Comparison of ENCODE assay signal across 15 mouse cellular contexts in genomic region chr1:75407056-75407455, GRCm38 (mm10). TPM values are rescaled to one million over a fixed set of nuclear protein-coding genes. Genes with fewer than 3 reads are reported as not detected.
"Had no signal": no experiment of that assay in that cellular context is flagged by ENCODE, and none has a peak within 500 bp of the region (broad histone marks: within the 10 kb centered on the region; RNA-seq: fewer than 3 reads in every experiment).

No protein-coding gene starts in this region.

- H3K4me2 ChIP-seq: limb, embryonic 13.5 days; midbrain, embryonic 12.5 days; neural tube, embryonic 13.5 days; stomach, embryonic 15.5 days had no signal

- ATAC-seq: midbrain, embryonic 16.5 days had no signal

- H3K4me3 ChIP-seq: layer of hippocampus, adult 2 months; limb, embryonic 13.5 days; midbrain, embryonic 12.5 days; neural tube, embryonic 13.5 days; stomach, embryonic 15.5 days had no signal

- H3K4me1 ChIP-seq: limb, embryonic 13.5 days; midbrain, embryonic 12.5 days; stomach, embryonic 15.5 days had no signal

- H3K27ac ChIP-seq: layer of hippocampus, adult 2 months; limb, embryonic 13.5 days; liver, embryonic 14.5 days; midbrain, embryonic 12.5 days; neural tube, embryonic 13.5 days; stomach, embryonic 15.5 days had no signal

- DNase-seq: kidney, postnatal 4 days; lung, adult 18-20 months; retina, postnatal 1 day; right cerebral cortex, postnatal 4 days; thymus, adult 2 months; thymus, postnatal 25 days had no signal

- H3K9ac ChIP-seq: limb, embryonic 13.5 days; liver, embryonic 14.5 days; midbrain, embryonic 12.5 days; neural tube, embryonic 13.5 days; stomach, embryonic 15.5 days had no signal

- H3K9me3 ChIP-seq: limb, embryonic 13.5 days; midbrain, embryonic 12.5 days; neural tube, embryonic 13.5 days; stomach, embryonic 15.5 days had no signal

- H3K27me3 ChIP-seq: limb, embryonic 13.5 days; midbrain, embryonic 12.5 days; neural tube, embryonic 13.5 days; stomach, embryonic 15.5 days had no signal

RNA-seq across cellular contexts. Expression of gene Speg, which starts 32.0 kb away (rescaled TPM):
- total RNA-seq: megakaryocyte-erythroid progenitor cell, adult 5-6 weeks had no signal

RNA-seq across cellular contexts. Expression of gene Asic4, which starts 43.2 kb away (rescaled TPM):
- total RNA-seq: liver, adult 2 months; megakaryocyte-erythroid progenitor cell, adult 5-6 weeks had no signal
- polyA plus RNA-seq: liver, adult 2 months had no signal

RNA-seq across cellular contexts. Expression of gene Des, which starts 46.9 kb away (rescaled TPM):
- total RNA-seq: megakaryocyte-erythroid progenitor cell, adult 5-6 weeks had no signal
